Mouse (Mus musculus) ES-E14 (cell line): ENCODE results near the gene Aoc1.

Experiments used
- CHD2 ChIP-seq: IDR thresholded peaks from 2 replicates; pipeline ENCODE4 v1.6.1; 2014; ENCODE audit warnings: mild to moderate bottlenecking, low read depth, low read length, inconsistent platforms
- MAFK ChIP-seq: IDR thresholded peaks from 2 replicates; pipeline ENCODE4 v1.6.1; 2014; ENCODE audit warnings: mild to moderate bottlenecking, low read depth, low read length, inconsistent platforms; ENCODE audit not compliant: insufficient read depth
- ZNF384 ChIP-seq: IDR thresholded peaks from 2 replicates; pipeline ENCODE4 v1.6.1; 2012; ENCODE audit warnings: low read depth, low read length, inconsistent platforms

DNA sequence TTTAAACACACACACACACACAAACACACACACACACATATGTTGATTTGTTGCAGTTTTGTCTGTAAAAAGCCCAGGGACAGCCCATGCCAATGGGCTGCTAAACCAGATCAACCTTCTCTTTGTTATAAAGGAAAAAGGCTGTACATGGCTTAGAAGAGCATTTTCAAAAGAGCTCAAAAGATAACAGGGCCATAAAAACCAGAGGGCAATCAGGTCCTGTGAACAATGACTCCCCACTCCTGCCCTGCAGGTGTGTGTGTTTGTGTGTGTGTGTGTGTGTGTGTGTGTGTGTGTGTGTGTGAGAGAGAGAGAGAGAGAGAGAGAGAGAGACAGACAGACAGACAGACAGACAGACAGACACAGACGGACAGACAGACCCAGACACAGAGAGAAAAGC is 36.5 kb downstream of the Aoc1 start:
- TF ChIP-seq ZNF384 (no peak), MAFK (no peak), CHD2 (no peak)
